Mouse (Mus musculus): ENCODE measurements at regions not wholly inside any gene's neighbourhood (a gene's known extent, or its start where the extent isn't known, plus 50 kb on each side); places are given as distances from the start of the nearest gene placed in this dataset.
A peak's percentile ranks its signal among the peaks of the same experiment; 100 is the strongest.

GRCm38 (mm10) chr15:62056889-62057288 lies 1134.1 kb upstream of the A1bg start:
- no peak for DNase-seq

GRCm38 (mm10) chr15:62056401-62056800 lies 1133.6 kb upstream of the A1bg start:
- DNase-seq = no peak

- no peak for DNase-seq
Measured at GRCm38 (mm10) chr15:62055011-62055410, 1132.2 kb upstream of the A1bg start.

GRCm38 (mm10) chr15:62053420-62054239 lies 1130.8 kb upstream of the A1bg start:
- DNase-seq = no peak

GRCm38 (mm10) chr15:62049416-62049815 lies 1126.6 kb upstream of the A1bg start:
- no peak for DNase-seq

GRCm38 (mm10) chr15:62048981-62049380 lies 1126.2 kb upstream of the A1bg start:
- no peak for DNase-seq

- DNase-seq = no peak
Measured at GRCm38 (mm10) chr15:62046276-62046675, 1123.5 kb upstream of the A1bg start.

- DNase-seq = peak; percentile 38 to 48
Measured at GRCm38 (mm10) chr15:62044654-62045335, 1122.0 kb upstream of the A1bg start.

- DNase-seq = peak; percentile 61 to 75
Measured at GRCm38 (mm10) chr15:62043617-62044392, 1121.0 kb upstream of the A1bg start.

GRCm38 (mm10) chr15:62042924-62043504 lies 1120.2 kb upstream of the A1bg start:
- no peak for DNase-seq
